17 mouse cellular contexts compared by ENCODE assay signal in genomic region chr14:31173537-31173936, GRCm38 (mm10). TPM values are rescaled to one million over a fixed set of nuclear protein-coding genes. Genes with fewer than 3 reads are reported as not detected.
DNase-seq lines count a peak whose midpoint lies in the region; ATAC-seq and TF ChIP-seq lines count a peak whose summit lies in the region.
"Had no signal": no experiment of that assay in that cellular context is flagged by ENCODE, and none has a peak within 500 bp of the region (broad histone marks: within the 10 kb centered on the region; RNA-seq: fewer than 3 reads in every experiment).

No protein-coding gene starts in this region.

- 0 out of 2 replicates have a peak overlapping the region, but pooled peaks have one; percentile 16 for H3K27ac ChIP-seq in gastrocnemius, adult 2 months
- peak overlapping the region; percentile 56 for H3K27ac ChIP-seq in heart, embryonic 15.5 days
- H3K27ac ChIP-seq in heart, embryonic 10.5 days, result no peak overlapping the region; the same call in 1 of the 2 replicates
- H3K27ac ChIP-seq in layer of hippocampus, adult 2 months, result peak overlapping the region; percentile 15
- peak overlapping the region; percentile 67 for H3K27ac ChIP-seq in bone marrow macrophage, adult 2 months (ENCODE audit: insufficient read depth, low read depth, low read length)
- H3K27ac ChIP-seq: embryonic facial prominence, embryonic 10.5 days; forebrain, embryonic 10.5 days; hindbrain, embryonic 13.5 days; hindbrain, postnatal 0 days had no signal

- peaks cover 85% of the 10 kb centered on the region for H3K36me3 ChIP-seq in heart, embryonic 15.5 days
- peaks cover 88% of the 10 kb centered on the region for H3K36me3 ChIP-seq in heart, embryonic 10.5 days

- intact Hi-C loops in gastrocnemius, adult 2 months (cut with DNase I), result no loop called here

- 79% methylated on average over 7 of the region's 7 CpGs for WGBS in heart, embryonic 15.5 days
- 87% methylated on average over 7 of the region's 7 CpGs for WGBS in heart, embryonic 10.5 days

- H3K4me2 ChIP-seq in heart, embryonic 15.5 days, result no peak overlapping the region
- H3K4me2 ChIP-seq: hindbrain, embryonic 13.5 days had no signal

- peaks cover 33% of the 10 kb centered on the region for H3K4me1 ChIP-seq in heart, embryonic 15.5 days (replicated peaks)
- H3K4me1 ChIP-seq in heart, embryonic 10.5 days, result peaks cover 30% of the 10 kb centered on the region
- peaks cover 57% of the 10 kb centered on the region for H3K4me1 ChIP-seq in bone marrow macrophage, adult 2 months (ENCODE audit: control insufficient read depth, insufficient read depth, low read length)
- H3K4me1 ChIP-seq: hindbrain, embryonic 13.5 days had no signal

- no peak overlapping the region for H3K4me3 ChIP-seq in gastrocnemius, adult 2 months
- H3K4me3 ChIP-seq in heart, embryonic 15.5 days, result no peak overlapping the region
- no peak overlapping the region for H3K4me3 ChIP-seq in heart, embryonic 10.5 days
- no peak overlapping the region for H3K4me3 ChIP-seq in layer of hippocampus, adult 2 months
- H3K4me3 ChIP-seq in bone marrow macrophage, adult 2 months (ENCODE audit: insufficient read depth, low read length), result no peak overlapping the region
- H3K4me3 ChIP-seq: embryonic facial prominence, embryonic 10.5 days; erythroblast, embryonic 14.5 days; forebrain, embryonic 10.5 days; hindbrain, embryonic 13.5 days had no signal

- TF ChIP-seq CTCF in gastrocnemius, adult 2 months (IDR thresholded peaks at IDR 0.05), result no peak
- TF ChIP-seq CTCF in layer of hippocampus, adult 2 months (conservative IDR thresholded peaks at IDR 0.05), result no peak
- no peak for TF ChIP-seq CTCF in bone marrow macrophage, adult 2 months (IDR thresholded peaks at IDR 0.05; ENCODE audit: low read depth, low read length)

- no peak for DNase-seq in gastrocnemius, adult 2 months
- no peak for DNase-seq in gastrocnemius, adult 8-10 months (ENCODE audit: low spot score in 2 of 2)
- no peak for DNase-seq in heart, embryonic 10.5 days (ENCODE audit: low spot score)
- no peak for DNase-seq in layer of hippocampus, adult 2 months (ENCODE audit: low spot score in 2 of 2)
- DNase-seq in layer of hippocampus, adult 9-10 months (ENCODE audit: low spot score), result no peak
- DNase-seq: B cell, adult 2 months; gastrocnemius, postnatal 10 days had no signal

- H3K27me3 ChIP-seq in heart, embryonic 15.5 days, result no peaks in the 10 kb centered on the region
- H3K27me3 ChIP-seq in heart, embryonic 10.5 days (ENCODE audit: insufficient read depth, poor library complexity, severe bottlenecking), result no peaks in the 10 kb centered on the region
- H3K27me3 ChIP-seq: hindbrain, embryonic 13.5 days had no signal

- ATAC-seq in heart, embryonic 15.5 days (replicated peaks; ENCODE audit: insufficient number of reproducible peaks, insufficient read depth, low FRiP score, low read depth), result no peak
- ATAC-seq in erythroblast, adult 5-6 weeks (replicated peaks; ENCODE audit: low FRiP score, poor library complexity, severe bottlenecking), result no peak
- ATAC-seq: forebrain, embryonic 14.5 days; hindbrain, postnatal 0 days had no signal

- no peak overlapping the region for H3K9ac ChIP-seq in heart, embryonic 15.5 days
- H3K9ac ChIP-seq: hindbrain, embryonic 13.5 days had no signal

- no peak for TF ChIP-seq POLR2A in bone marrow macrophage, adult 2 months (IDR thresholded peaks at IDR 0.05; ENCODE audit: borderline replicate concordance, low read depth, low read length)

- H3K9me3 ChIP-seq in heart, embryonic 15.5 days (replicated peaks), result no peaks in the 10 kb centered on the region
- no peaks in the 10 kb centered on the region for H3K9me3 ChIP-seq in heart, embryonic 10.5 days
- H3K9me3 ChIP-seq: embryonic facial prominence, embryonic 10.5 days; forebrain, embryonic 10.5 days; hindbrain, embryonic 13.5 days had no signal

RNA-seq across cellular contexts. Expression of gene Stab1, which starts 5.1 kb away (rescaled TPM):
- total RNA-seq in gastrocnemius, adult 2 months (2021), result 10 to 100 TPM; 14.0 to 16.5 TPM
- total RNA-seq in gastrocnemius, adult 8-10 months (2022), result 1 to 10 TPM; 5.0 to 9.9 (median 6.0) TPM
- polyA plus RNA-seq in heart, embryonic 15.5 days (2015; fragmentation: Nextera tagmentation; extraction: Ambion mirVana), result 43.7 and 46.8 TPM in 2 replicates
- 28.9 and 30.2 TPM in 2 replicates for polyA plus RNA-seq in heart, embryonic 10.5 days (2016; fragmentation: Nextera tagmentation; extraction: Ambion mirVana)
- 10 to 100 TPM; 23.2 TPM for total RNA-seq in layer of hippocampus, adult 2 months (2021)
- 1,445 and 1,606 TPM in 2 replicates for polyA plus RNA-seq in bone marrow macrophage, adult 2 months (2012; ENCODE audit: insufficient read depth, insufficient read length, missing spikeins)
- not detected in 2 replicates for total RNA-seq in erythroblast, adult 5-6 weeks (2015; ENCODE audit: low replicate concordance)
- 0.70 TPM in 1 of 2 replicates, not detected in the other for total RNA-seq in erythroblast, adult 5-6 weeks (2017; ENCODE audit: low replicate concordance)

RNA-seq across cellular contexts. Expression of gene Tnnc1, which starts 34.6 kb away (rescaled TPM):
- 1,000 to 10,000 TPM in 1 of 2 experiments, 100 to 1,000 TPM in 1; 386 to 1,185 TPM for total RNA-seq in gastrocnemius, adult 2 months (2021)
- total RNA-seq in gastrocnemius, adult 8-10 months (2022), result 100 to 1,000 TPM; 451 to 634 (median 529) TPM
- polyA plus RNA-seq in heart, embryonic 15.5 days (2015; fragmentation: Nextera tagmentation; extraction: Ambion mirVana), result 3,799 and 4,649 TPM in 2 replicates
- 1,899 and 2,942 TPM in 2 replicates for polyA plus RNA-seq in heart, embryonic 10.5 days (2016; fragmentation: Nextera tagmentation; extraction: Ambion mirVana)
- 1 to 10 TPM; 2.4 to 2.9 TPM for total RNA-seq in layer of hippocampus, adult 2 months (2021)
- polyA plus RNA-seq in bone marrow macrophage, adult 2 months (2012; ENCODE audit: insufficient read depth, insufficient read length, missing spikeins), result 4.0 and 4.1 TPM in 2 replicates
- total RNA-seq in erythroblast, adult 5-6 weeks (2015; ENCODE audit: low replicate concordance), result not detected in 2 replicates
- total RNA-seq in erythroblast, adult 5-6 weeks (2017; ENCODE audit: low replicate concordance), result not detected in 2 replicates
- total RNA-seq: MEL had no signal

RNA-seq across cellular contexts. Expression of gene Nt5dc2, which starts 42.7 kb away (rescaled TPM):
- total RNA-seq in gastrocnemius, adult 2 months (2021), result 1 to 10 TPM; 1.2 to 1.7 TPM
- total RNA-seq in gastrocnemius, adult 8-10 months (2022), result 1 to 10 TPM in 1 of 4 experiments, under 1 TPM in 3; 0.32 to 1.1 (median 0.74) TPM
- polyA plus RNA-seq in heart, embryonic 15.5 days (2015; fragmentation: Nextera tagmentation; extraction: Ambion mirVana), result 278 and 339 TPM in 2 replicates
- 422 and 507 TPM in 2 replicates for polyA plus RNA-seq in heart, embryonic 10.5 days (2016; fragmentation: Nextera tagmentation; extraction: Ambion mirVana)
- total RNA-seq in layer of hippocampus, adult 2 months (2021), result 10 to 100 TPM; 12.6 to 13.4 TPM
- polyA plus RNA-seq in bone marrow macrophage, adult 2 months (2012; ENCODE audit: insufficient read depth, insufficient read length, missing spikeins), result 135 and 136 TPM in 2 replicates
- total RNA-seq in erythroblast, adult 5-6 weeks (2015; ENCODE audit: low replicate concordance), result 12.3 and 18.4 TPM in 2 replicates
- 5.0 and 30.4 TPM in 2 replicates for total RNA-seq in erythroblast, adult 5-6 weeks (2017; ENCODE audit: low replicate concordance)

RNA-seq across cellular contexts. Expression of gene Nisch, which starts 43.2 kb away (rescaled TPM):
- total RNA-seq in gastrocnemius, adult 2 months (2021), result 10 to 100 TPM; 60.8 to 70.3 TPM
- total RNA-seq in gastrocnemius, adult 8-10 months (2022), result 10 to 100 TPM; 49.1 to 60.3 (median 53.8) TPM
- polyA plus RNA-seq in heart, embryonic 15.5 days (2015; fragmentation: Nextera tagmentation; extraction: Ambion mirVana), result 287 and 381 TPM in 2 replicates
- polyA plus RNA-seq in heart, embryonic 10.5 days (2016; fragmentation: Nextera tagmentation; extraction: Ambion mirVana), result 457 and 500 TPM in 2 replicates
- 100 to 1,000 TPM; 472 to 491 TPM for total RNA-seq in layer of hippocampus, adult 2 months (2021)
- polyA plus RNA-seq in bone marrow macrophage, adult 2 months (2012; ENCODE audit: insufficient read depth, insufficient read length, missing spikeins), result 366 and 398 TPM in 2 replicates
- 30.2 and 34.1 TPM in 2 replicates for total RNA-seq in erythroblast, adult 5-6 weeks (2015; ENCODE audit: low replicate concordance)
- 19.5 and 21.8 TPM in 2 replicates for total RNA-seq in erythroblast, adult 5-6 weeks (2017; ENCODE audit: low replicate concordance)

RNA-seq across cellular contexts. Expression of gene Sema3g, which starts 44.1 kb away (rescaled TPM):
- total RNA-seq in gastrocnemius, adult 2 months (2021), result 1 to 10 TPM; 7.0 to 8.3 TPM
- total RNA-seq in gastrocnemius, adult 8-10 months (2022), result 1 to 10 TPM; 3.8 to 4.9 (median 4.5) TPM
- polyA plus RNA-seq in heart, embryonic 15.5 days (2015; fragmentation: Nextera tagmentation; extraction: Ambion mirVana), result 0.60 and 0.83 TPM in 2 replicates
- 0.47 and 0.54 TPM in 2 replicates for polyA plus RNA-seq in heart, embryonic 10.5 days (2016; fragmentation: Nextera tagmentation; extraction: Ambion mirVana)
- total RNA-seq in layer of hippocampus, adult 2 months (2021), result 1 to 10 TPM; 5.0 to 6.1 TPM
- not detected in 2 replicates for polyA plus RNA-seq in bone marrow macrophage, adult 2 months (2012; ENCODE audit: insufficient read depth, insufficient read length, missing spikeins)
- not detected in 2 replicates for total RNA-seq in erythroblast, adult 5-6 weeks (2015; ENCODE audit: low replicate concordance)
- not detected in 2 replicates for total RNA-seq in erythroblast, adult 5-6 weeks (2017; ENCODE audit: low replicate concordance)
- polyA plus RNA-seq: erythroblast, embryonic 14.5 days had no signal

Comparison
In these comparisons a context has a peak if more than half of its experiments do, and no peak if none do; other contexts are left out.
1. RNA of gene Tnnc1, which starts 34.6 kb away (total RNA-seq): 386 to 1,185 TPM in gastrocnemius, adult 2 months and 451 to 634 TPM in gastrocnemius, adult 8-10 months; 2.4 to 2.9 TPM in layer of hippocampus, adult 2 months and not detected in erythroblast, adult 5-6 weeks; every median in the first group is over 10 times any median in the second.